Mouse (Mus musculus) intestine, postnatal 0 days (tissue): Measurements from ENCODE around the gene Olfr222. TPM values are rescaled to one million over a fixed set of nuclear protein-coding genes. Genes with fewer than 3 reads are reported as not detected.

Experiments
- ATAC-seq: fragments of 200-750 bp; cut with Nextera tagmentation; 2 replicates; pipeline ENCODE4 v1.8.0; 2017; ENCODE audit warnings: mild to moderate bottlenecking, moderate TSS enrichment, moderate library complexity
- H3K27ac ChIP-seq: fragments of 300-500 bp; sonication (generic); 2 replicates; pipeline ENCODE4 v1.5.1; 2014; ENCODE audit warnings: mild to moderate bottlenecking, low read depth, low read length, moderate library complexity
- H3K27me3 ChIP-seq: fragments of 300-500 bp; sonication (generic); replicated peaks from 2 replicates; pipeline ENCODE4 v1.6.1; 2014; ENCODE audit warnings: low read length, mixed read lengths; ENCODE audit not compliant: control insufficient read depth, insufficient read depth
- H3K36me3 ChIP-seq: fragments of 300-500 bp; sonication (generic); 2 replicates; pipeline ENCODE4 v1.6.1; 2014; ENCODE audit warnings: mild to moderate bottlenecking, moderate library complexity; ENCODE audit not compliant: control insufficient read depth, insufficient read depth
- H3K4me1 ChIP-seq: fragments of 300-500 bp; sonication (generic); replicated peaks from 2 replicates; pipeline ENCODE4 v1.6.1; 2014; ENCODE audit warnings: antibody characterized with exemption, low read length, mixed read lengths; ENCODE audit not compliant: control insufficient read depth, insufficient read depth
- H3K4me2 ChIP-seq: fragments of 300-500 bp; sonication (generic); replicated peaks from 2 replicates; pipeline ENCODE4 v1.6.1; 2014; ENCODE audit warnings: low read depth, mild to moderate bottlenecking, moderate library complexity
- H3K4me3 ChIP-seq: fragments of 300-500 bp; sonication (generic); 2 replicates; pipeline ENCODE4 v1.5.1; 2014; ENCODE audit warnings: low read depth, low read length
- H3K9ac ChIP-seq: fragments of 300-500 bp; sonication (generic); 2 replicates; pipeline ENCODE4 v1.6.1; 2014; ENCODE audit warnings: mild to moderate bottlenecking, low read depth, low read length
- H3K9me3 ChIP-seq: fragments of 300-500 bp; sonication (generic); 2 replicates; pipeline ENCODE4 v1.6.1; 2016; ENCODE audit warnings: mixed run types; ENCODE audit not compliant: control insufficient read depth
- CTCF ChIP-seq: sonication (generic); IDR thresholded peaks from 2 replicates; pipeline ENCODE4 v1.5.1; 2016; ENCODE audit warnings: low read depth, mild to moderate bottlenecking, control low read depth, antibody characterized with exemption, moderate library complexity
- WGBS: fragments of 180-500 bp; shearing (Covaris S2); extraction: QIAGEN DNeasy Blood & Tissue Kit; methylation state at CpG from one replicate; pipeline ENCODE4 v1.1.7; 2014; 5-methylcytosine and 5-hydroxymethylcytosine counted together
- polyA plus RNA-seq: library from polyadenylated mRNA; unstranded; fragments of >200 nt; fragmentation: Nextera tagmentation; extraction: Ambion mirVana; gene quantifications from 2 replicates; pipeline ENCODE4 v1.2.1, GENCODE M21; 2015

Olfr222 gene
- polyA plus RNA-seq, 1 experiment from 2014 or later: not detected

GRCm38 (mm10) chr11:59524150-59524549, 51.9 kb downstream of the Olfr222 start:
- no peaks in the 10 kb centered on the region for H3K27me3 ChIP-seq
- 99% methylated on average over 2 of the region's 2 CpGs for WGBS
- H3K27ac ChIP-seq: no peak overlapping the region
- H3K9ac ChIP-seq: no peak overlapping the region
- no peak overlapping the region for H3K4me2 ChIP-seq
- H3K4me3 ChIP-seq: no peak overlapping the region
- H3K4me1 ChIP-seq: no peaks in the 10 kb centered on the region
- H3K9me3 ChIP-seq: no peaks in the 10 kb centered on the region
- H3K36me3 ChIP-seq: no peaks in the 10 kb centered on the region
- no peak for ATAC-seq
- TF ChIP-seq CTCF: peak; percentile 14; the same call in 1 of the 2 replicates

Other genes starting within 250 kb of the Olfr222 start
- not detected in 2 replicates for gene Prss38, start 200.6 kb downstream of the Olfr222 start, polyA plus RNA-seq
- 4.1 and 4.4 TPM in 2 replicates for gene Jmjd4, start 126.2 kb downstream of the Olfr222 start, polyA plus RNA-seq
- gene Snap47, start 125.0 kb downstream of the Olfr222 start, polyA plus RNA-seq: 37.3 and 39.6 TPM in 2 replicates
- gene Zfp867, start 103.8 kb downstream of the Olfr222 start, polyA plus RNA-seq: 1.8 and 2.1 TPM in 2 replicates
- 5.4 and 6.2 TPM in 2 replicates for gene Zkscan17, start 49.5 kb downstream of the Olfr222 start, polyA plus RNA-seq
- 0.14 and 0.17 TPM in 2 replicates for gene Nlrp3, start 34.7 kb downstream of the Olfr222 start, polyA plus RNA-seq
- gene Olfr223, start 17.1 kb upstream of the Olfr222 start, polyA plus RNA-seq: not detected in 2 replicates
- 27.8 and 32.6 TPM in 2 replicates for gene Mprip, start 85.1 kb upstream of the Olfr222 start, polyA plus RNA-seq
- 0.67 and 0.89 TPM in 2 replicates for gene Pld6, start 211.4 kb upstream of the Olfr222 start, polyA plus RNA-seq
- gene Flcn, start 233.8 kb upstream of the Olfr222 start, polyA plus RNA-seq: 36.8 and 38.1 TPM in 2 replicates